Mouse (Mus musculus) MEL-GATA-1-ER (cell line): ENCODE data around the gene Olfr572.

Experiments used
- DNase-seq: peaks from one replicate; pipeline ENCODE4 v3.0.0-alpha.2; 2012; ENCODE audit warnings: low read depth; ENCODE audit errors: extremely low read depth

Olfr572 gene

GRCm38 (mm10) chr7:102924109-102924508 lies at the start of gene Olfr572:
Gene Olfr572 (plus strand): TSS chr7:102924409.
- no peak for DNase-seq

- no peak for DNase-seq
Measured at GRCm38 (mm10) chr7:102876822-102877221, 47.4 kb upstream of the Olfr572 start, which contains the start of gene Olfr568. Gene Olfr568 (plus strand): TSS chr7:102877122.

- no peak for DNase-seq
Measured at GRCm38 (mm10) chr7:102890782-102891181, 33.4 kb upstream of the Olfr572 start, which contains the start of gene Olfr569. Gene Olfr569 (minus strand): TSS chr7:102890882.

- no peak for DNase-seq
Measured at GRCm38 (mm10) chr7:102915261-102915660, 8.9 kb upstream of the Olfr572 start.

GRCm38 (mm10) chr7:102916405-102916804 lies 7.8 kb upstream of the Olfr572 start:
- DNase-seq = no peak

- DNase-seq = no peak
Measured at GRCm38 (mm10) chr7:102917032-102917875, 7.0 kb upstream of the Olfr572 start, which contains the start of gene Olfr571. Gene Olfr571 (minus strand): TSS chr7:102917536.

GRCm38 (mm10) chr7:102919632-102920031 lies 4.6 kb upstream of the Olfr572 start:
- DNase-seq = peak; percentile 6

GRCm38 (mm10) chr7:102927105-102927504 lies 2.9 kb downstream of the Olfr572 start:
- no peak for DNase-seq

GRCm38 (mm10) chr7:102942475-102942874 lies 18.3 kb downstream of the Olfr572 start, which contains the start of gene Olfr573-ps1:
Gene Olfr573-ps1 (minus strand): TSS chr7:102942575.
- DNase-seq = no peak

GRCm38 (mm10) chr7:102943417-102943816 lies 19.2 kb downstream of the Olfr572 start:
- DNase-seq = no peak

GRCm38 (mm10) chr7:102948167-102948566 lies 24.0 kb downstream of the Olfr572 start, which contains the start of gene Olfr574:
Gene Olfr574 (plus strand): TSS chr7:102948467.
- no peak for DNase-seq

- DNase-seq = no peak
Measured at GRCm38 (mm10) chr7:102950732-102951131, 26.5 kb downstream of the Olfr572 start.

GRCm38 (mm10) chr7:102958137-102958536 lies 33.9 kb downstream of the Olfr572 start:
- no peak for DNase-seq

- DNase-seq = no peak
Measured at GRCm38 (mm10) chr7:102958593-102958992, 34.4 kb downstream of the Olfr572 start, which contains the start of gene Olfr575. Gene Olfr575 (minus strand): TSS chr7:102958775.

GRCm38 (mm10) chr7:102962360-102962759 lies 38.2 kb downstream of the Olfr572 start, which contains the start of gene Olfr576:
Gene Olfr576 (plus strand): TSS chr7:102962660.
- DNase-seq = no peak

GRCm38 (mm10) chr7:102974399-102974798 lies 50.2 kb downstream of the Olfr572 start:
- no peak for DNase-seq

- DNase-seq = no peak
Measured at GRCm38 (mm10) chr7:102975843-102976242, 51.6 kb downstream of the Olfr572 start, which contains the start of gene Olfr577. Gene Olfr577 (minus strand): TSS chr7:102975943.
